Comparison of ENCODE assay signal across 8 mouse cellular contexts in genomic region chr3:89419571-89419970, GRCm38 (mm10). TPM values are rescaled to one million over a fixed set of nuclear protein-coding genes. Genes with fewer than 3 reads are reported as not detected.
DNase-seq lines count a peak whose midpoint lies in the region; ATAC-seq and TF ChIP-seq lines count a peak whose summit lies in the region.

No protein-coding gene starts in this region.

- peak overlapping the region; percentile 70 for H3K9ac ChIP-seq in heart, embryonic 12.5 days
- H3K9ac ChIP-seq in kidney, embryonic 15.5 days, result peak overlapping the region; percentile 60
- peak overlapping the region; percentile 88 for H3K9ac ChIP-seq in stomach, postnatal 0 days (ENCODE audit: low read length)

- H3K36me3 ChIP-seq in heart, embryonic 12.5 days, result peaks cover 34% of the 10 kb centered on the region
- peaks cover 30% of the 10 kb centered on the region for H3K36me3 ChIP-seq in kidney, embryonic 15.5 days
- peaks cover 7% of the 10 kb centered on the region; the same call in 1 of the 2 replicates for H3K36me3 ChIP-seq in stomach, postnatal 0 days (ENCODE audit: control insufficient read depth, insufficient read depth, low read length)

- WGBS in heart, embryonic 12.5 days, result under 1% methylated on average over 9 of the region's 9 CpGs
- 1% methylated on average over 9 of the region's 9 CpGs for WGBS in kidney, embryonic 15.5 days
- WGBS in stomach, postnatal 0 days, result 1% methylated on average over 9 of the region's 9 CpGs

- no peak for ATAC-seq in heart, embryonic 12.5 days (ENCODE audit: insufficient number of reproducible peaks, low FRiP score)
- no peak for ATAC-seq in kidney, embryonic 15.5 days (replicated peaks; ENCODE audit: low FRiP score)
- no peak for ATAC-seq in stomach, postnatal 0 days (ENCODE audit: low FRiP score, low TSS enrichment)
- ATAC-seq in CD4-positive, CD25-positive, alpha-beta regulatory T cell, adult 4 months, result no peak

- H3K4me3 ChIP-seq in heart, embryonic 12.5 days, result peak overlapping the region; percentile 62
- H3K4me3 ChIP-seq in kidney, embryonic 15.5 days (replicated peaks), result peak overlapping the region; percentile 71
- peak overlapping the region; percentile 69 for H3K4me3 ChIP-seq in stomach, postnatal 0 days (ENCODE audit: low read depth, low read length)

- peak; percentile 98 for DNase-seq in R1 (ENCODE audit: low read depth, low spot score)
- peak; percentile 66 for DNase-seq in embryo, embryonic 10 days (ENCODE audit: low spot score)
- DNase-seq in lung, postnatal 14 days, result peak; percentile 78
- DNase-seq in stomach, postnatal 0 days (ENCODE audit: low spot score), result peak; percentile 51
- no peak for DNase-seq in spleen, adult 12 weeks (ENCODE audit: low spot score)

- peak overlapping the region; percentile 78 for H3K4me2 ChIP-seq in heart, embryonic 12.5 days
- peak overlapping the region; percentile 89 for H3K4me2 ChIP-seq in kidney, embryonic 15.5 days
- peak overlapping the region; percentile 81 for H3K4me2 ChIP-seq in stomach, postnatal 0 days (replicated peaks; ENCODE audit: low read depth)

- H3K27me3 ChIP-seq in heart, embryonic 12.5 days (replicated peaks), result no peaks in the 10 kb centered on the region
- H3K27me3 ChIP-seq in kidney, embryonic 15.5 days, result no peaks in the 10 kb centered on the region
- H3K27me3 ChIP-seq in stomach, postnatal 0 days (ENCODE audit: control insufficient read depth, insufficient read depth, low read length), result no peaks in the 10 kb centered on the region

- peak overlapping the region; percentile 96 for H3K27ac ChIP-seq in heart, embryonic 12.5 days (ENCODE audit: poor library complexity, severe bottlenecking)
- peak overlapping the region; percentile 100 for H3K27ac ChIP-seq in kidney, embryonic 15.5 days
- peak overlapping the region; percentile 99 for H3K27ac ChIP-seq in stomach, postnatal 0 days (replicated peaks)

- H3K4me1 ChIP-seq in heart, embryonic 12.5 days (replicated peaks), result peaks cover 44% of the 10 kb centered on the region
- peaks cover 64% of the 10 kb centered on the region for H3K4me1 ChIP-seq in kidney, embryonic 15.5 days
- peaks cover 6% of the 10 kb centered on the region for H3K4me1 ChIP-seq in stomach, postnatal 0 days (replicated peaks; ENCODE audit: control insufficient read depth, insufficient read depth)

- no peak for TF ChIP-seq CTCF in stomach, postnatal 0 days (IDR thresholded peaks at IDR 0.05; ENCODE audit: low read depth)

- H3K9me3 ChIP-seq in heart, embryonic 12.5 days (replicated peaks), result 0 out of 2 replicates have a peak, but pooled peaks cover 3% of the 10 kb centered on the region
- H3K9me3 ChIP-seq in kidney, embryonic 15.5 days (replicated peaks), result no peaks in the 10 kb centered on the region
- no peaks in the 10 kb centered on the region for H3K9me3 ChIP-seq in stomach, postnatal 0 days (ENCODE audit: control insufficient read depth, low read length)

- no peak for TF ChIP-seq EP300 in stomach, postnatal 0 days (optimal IDR thresholded peaks at IDR 0.05)

RNA-seq across cellular contexts. Expression of gene Shc1, which starts 1.3 kb away (rescaled TPM):
- polyA plus RNA-seq in heart, embryonic 12.5 days (2016; fragmentation: Nextera tagmentation; extraction: Ambion mirVana), result 76.2 and 78.1 TPM in 2 replicates
- 97.1 and 105 TPM in 2 replicates for polyA plus RNA-seq in kidney, embryonic 15.5 days (2015; fragmentation: Nextera tagmentation; extraction: Ambion mirVana)
- 42.6 and 49.0 TPM in 2 replicates for polyA plus RNA-seq in stomach, postnatal 0 days (2015; fragmentation: Nextera tagmentation; extraction: Ambion mirVana)
- 10 to 100 TPM; 33.2 to 35.2 TPM for polyA plus RNA-seq in CD4-positive, CD25-positive, alpha-beta regulatory T cell, adult 4 months (2017; shearing (Covaris generic))

RNA-seq across cellular contexts. Expression of gene Cks1b, which starts 1.4 kb away (rescaled TPM):
- polyA plus RNA-seq in heart, embryonic 12.5 days (2016; fragmentation: Nextera tagmentation; extraction: Ambion mirVana), result 355 and 356 TPM in 2 replicates
- 518 and 559 TPM in 2 replicates for polyA plus RNA-seq in kidney, embryonic 15.5 days (2015; fragmentation: Nextera tagmentation; extraction: Ambion mirVana)
- 158 and 179 TPM in 2 replicates for polyA plus RNA-seq in stomach, postnatal 0 days (2015; fragmentation: Nextera tagmentation; extraction: Ambion mirVana)
- 10 to 100 TPM; 21.6 to 40.2 TPM for polyA plus RNA-seq in CD4-positive, CD25-positive, alpha-beta regulatory T cell, adult 4 months (2017; shearing (Covaris generic))

RNA-seq across cellular contexts. Expression of gene Flad1, which starts 7.9 kb away (rescaled TPM):
- 31.7 and 32.5 TPM in 2 replicates for polyA plus RNA-seq in heart, embryonic 12.5 days (2016; fragmentation: Nextera tagmentation; extraction: Ambion mirVana)
- 29.4 and 31.4 TPM in 2 replicates for polyA plus RNA-seq in kidney, embryonic 15.5 days (2015; fragmentation: Nextera tagmentation; extraction: Ambion mirVana)
- 20.9 and 22.6 TPM in 2 replicates for polyA plus RNA-seq in stomach, postnatal 0 days (2015; fragmentation: Nextera tagmentation; extraction: Ambion mirVana)
- 10 to 100 TPM; 52.2 to 71.7 TPM for polyA plus RNA-seq in CD4-positive, CD25-positive, alpha-beta regulatory T cell, adult 4 months (2017; shearing (Covaris generic))

RNA-seq across cellular contexts. Expression of gene Pygo2, which starts 10.4 kb away (rescaled TPM):
- 36.1 and 37.5 TPM in 2 replicates for polyA plus RNA-seq in heart, embryonic 12.5 days (2016; fragmentation: Nextera tagmentation; extraction: Ambion mirVana)
- 38.3 and 43.5 TPM in 2 replicates for polyA plus RNA-seq in kidney, embryonic 15.5 days (2015; fragmentation: Nextera tagmentation; extraction: Ambion mirVana)
- 18.0 and 21.3 TPM in 2 replicates for polyA plus RNA-seq in stomach, postnatal 0 days (2015; fragmentation: Nextera tagmentation; extraction: Ambion mirVana)
- polyA plus RNA-seq in CD4-positive, CD25-positive, alpha-beta regulatory T cell, adult 4 months (2017; shearing (Covaris generic)), result 1 to 10 TPM; 6.0 to 7.9 TPM

RNA-seq across cellular contexts. Expression of gene Pbxip1, which starts 16.9 kb away (rescaled TPM):
- polyA plus RNA-seq in heart, embryonic 12.5 days (2016; fragmentation: Nextera tagmentation; extraction: Ambion mirVana), result 67.5 and 71.6 TPM in 2 replicates
- polyA plus RNA-seq in kidney, embryonic 15.5 days (2015; fragmentation: Nextera tagmentation; extraction: Ambion mirVana), result 39.6 and 39.7 TPM in 2 replicates
- 48.4 and 48.6 TPM in 2 replicates for polyA plus RNA-seq in stomach, postnatal 0 days (2015; fragmentation: Nextera tagmentation; extraction: Ambion mirVana)
- polyA plus RNA-seq in CD4-positive, CD25-positive, alpha-beta regulatory T cell, adult 4 months (2017; shearing (Covaris generic)), result 10 to 100 TPM; 41.4 to 52.4 TPM
